Mouse (Mus musculus) inflammation-experienced regulatory T-cells, adult 6 months (primary cell): ENCODE results near the gene Nip7. TPM values are rescaled to one million over a fixed set of nuclear protein-coding genes. Genes with fewer than 3 reads are reported as not detected.
"Not testable (repeated sequence)": the region's sequence is repeated elsewhere in the genome, so short reads cannot be mapped to it uniquely, and the experiment has no call there.

Experiments
- ATAC-seq: one replicate; pipeline ENCODE4 v1.8.0; 2017
- polyA plus RNA-seq, 3 experiments: library from polyadenylated mRNA; unstranded; fragments of 100-300 nt; shearing (Covaris generic); gene quantifications; one replicate each; pipeline ENCODE4 v1.2.1; 2017

The Nip7 gene
- polyA plus RNA-seq: 10 to 100 TPM; 61.0 to 87.4 (median 78.2) TPM

DNA sequence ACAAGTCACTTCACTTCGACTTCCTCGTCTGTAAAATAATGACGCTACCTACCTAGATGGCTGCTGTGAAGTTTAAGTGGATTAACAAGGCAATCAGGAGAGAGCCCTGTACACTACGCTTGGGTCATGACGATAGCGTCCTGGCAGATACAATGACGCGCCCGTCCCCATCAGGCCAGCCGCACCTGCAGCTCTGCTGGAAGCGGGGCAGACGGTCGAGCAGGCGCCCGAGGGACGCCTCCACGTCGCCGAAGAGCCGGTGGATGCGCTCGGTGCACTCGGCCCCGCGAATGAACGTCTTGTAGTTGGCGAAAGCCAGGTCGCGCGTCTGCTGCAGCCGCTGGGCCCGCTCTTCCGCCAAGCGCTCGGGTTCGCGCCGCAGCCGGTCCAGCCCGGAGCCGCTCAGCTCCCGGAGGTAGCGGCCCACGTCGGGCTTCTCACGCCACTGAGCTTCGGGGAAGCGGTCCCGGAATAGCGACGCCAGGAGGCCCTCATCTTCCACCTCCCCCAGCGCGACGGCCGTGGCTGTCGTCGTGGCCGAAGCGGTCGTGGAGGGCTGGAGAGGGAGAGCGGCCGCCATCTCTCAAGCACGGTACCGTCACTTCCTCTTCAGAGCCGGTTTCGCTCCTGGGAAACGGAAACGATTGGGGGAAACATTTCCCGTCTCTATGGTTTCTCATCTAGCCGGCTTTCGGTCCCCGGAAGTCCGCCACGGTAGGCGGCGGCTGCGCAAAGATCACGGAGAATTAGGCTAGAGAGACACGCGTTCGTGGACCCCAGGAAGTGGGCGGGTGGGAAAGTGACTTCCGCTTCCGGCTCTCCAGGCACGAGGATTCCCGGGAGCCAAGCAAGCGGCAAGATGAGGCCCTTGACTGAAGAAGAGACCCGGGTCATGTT, at the start of gene Nip7, which contains the start of gene Cog8:
Gene Nip7, plus strand, starts transcription at position 802 of the 897 bp plus-strand sequence.
Gene Cog8, minus strand, starts transcription at position 614 of the 897 bp plus-strand sequence.
- ATAC-seq: peak; percentile 98

GRCm38 (mm10) chr8:107007795-107008194, 48.9 kb upstream of the Nip7 start:
- no peak for ATAC-seq

DNA sequence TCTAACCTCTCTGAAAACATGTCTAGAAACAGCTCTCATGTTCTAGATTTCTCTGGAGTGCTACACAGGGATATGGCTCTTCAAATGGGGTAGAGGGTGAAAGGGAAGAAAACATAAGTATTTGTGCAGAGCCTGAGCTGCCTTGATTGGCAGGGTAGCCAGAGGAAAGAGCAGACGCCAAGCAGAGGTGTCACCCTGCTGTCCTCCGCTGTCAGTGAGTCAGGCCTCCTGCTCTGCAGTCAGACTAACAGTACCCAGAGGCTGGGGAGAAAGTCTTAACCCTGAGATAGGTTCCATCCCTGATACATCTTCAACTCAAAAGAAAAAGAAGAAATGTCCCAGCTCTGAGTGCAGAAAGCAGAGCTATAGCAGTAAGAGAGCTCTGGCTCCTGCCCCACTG, 44.0 kb upstream of the Nip7 start:
- ATAC-seq: no peak

DNA sequence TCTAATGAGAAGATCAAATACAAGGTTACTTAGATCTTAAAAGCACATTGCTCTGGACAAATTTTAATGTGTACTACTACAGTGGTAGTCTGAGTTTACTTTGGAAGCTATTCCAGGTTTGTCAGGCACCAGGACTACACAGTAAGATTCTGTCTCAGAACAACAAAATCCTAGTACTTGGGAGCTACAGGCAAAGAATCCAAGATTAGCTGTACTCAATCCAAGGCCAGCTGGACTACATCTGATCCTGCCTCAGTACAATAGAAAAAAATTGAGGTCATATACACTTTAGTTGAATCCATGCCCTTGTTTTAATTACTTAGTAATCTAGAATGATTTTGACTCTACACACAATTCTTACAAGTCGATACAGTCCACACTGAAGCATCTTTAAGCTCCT, 41.8 kb upstream of the Nip7 start:
- ATAC-seq: no peak

DNA sequence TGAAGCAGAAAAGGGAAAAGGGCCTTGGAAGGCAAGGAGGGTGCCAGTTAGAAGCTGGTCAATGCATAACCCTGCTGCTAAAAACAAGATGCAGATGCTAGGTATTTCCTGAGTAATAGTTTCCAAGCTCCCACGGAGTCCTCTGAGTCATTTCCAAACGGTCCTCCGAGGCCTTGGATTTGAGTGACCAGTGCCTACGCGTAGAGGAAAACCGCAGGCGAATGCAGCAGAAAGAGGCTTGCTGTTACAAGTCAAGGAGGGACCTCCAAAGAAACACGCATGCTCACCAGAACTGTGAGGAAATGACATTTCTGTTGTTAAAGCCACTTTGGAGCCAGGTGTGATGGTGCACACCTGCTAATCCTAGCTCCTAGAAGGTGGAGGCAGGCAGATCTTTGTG, 33.2 kb upstream of the Nip7 start:
- no peak for ATAC-seq

DNA sequence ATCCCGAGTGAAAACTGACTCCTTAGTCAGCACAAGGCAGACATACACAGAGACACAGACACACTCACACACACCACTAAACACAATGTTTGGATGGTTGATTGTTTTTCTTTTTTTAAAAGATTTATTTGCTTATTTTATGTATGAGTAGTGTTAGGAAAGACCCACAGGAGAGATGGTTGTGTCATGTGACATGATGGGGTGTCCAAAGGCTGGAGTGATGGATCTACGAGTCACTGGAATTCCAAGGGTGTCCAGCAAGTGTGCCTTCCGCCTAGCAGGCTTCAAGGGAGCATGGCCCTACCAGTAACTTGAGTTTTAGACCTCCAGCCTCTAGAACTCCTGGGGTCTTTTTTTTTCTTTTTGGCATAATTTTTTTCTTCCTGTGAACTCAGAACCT, 27.4 kb upstream of the Nip7 start:
- no peak for ATAC-seq

- no peak for ATAC-seq
Observed at GRCm38 (mm10) chr8:107030058-107030457, 26.6 kb upstream of the Nip7 start.

DNA sequence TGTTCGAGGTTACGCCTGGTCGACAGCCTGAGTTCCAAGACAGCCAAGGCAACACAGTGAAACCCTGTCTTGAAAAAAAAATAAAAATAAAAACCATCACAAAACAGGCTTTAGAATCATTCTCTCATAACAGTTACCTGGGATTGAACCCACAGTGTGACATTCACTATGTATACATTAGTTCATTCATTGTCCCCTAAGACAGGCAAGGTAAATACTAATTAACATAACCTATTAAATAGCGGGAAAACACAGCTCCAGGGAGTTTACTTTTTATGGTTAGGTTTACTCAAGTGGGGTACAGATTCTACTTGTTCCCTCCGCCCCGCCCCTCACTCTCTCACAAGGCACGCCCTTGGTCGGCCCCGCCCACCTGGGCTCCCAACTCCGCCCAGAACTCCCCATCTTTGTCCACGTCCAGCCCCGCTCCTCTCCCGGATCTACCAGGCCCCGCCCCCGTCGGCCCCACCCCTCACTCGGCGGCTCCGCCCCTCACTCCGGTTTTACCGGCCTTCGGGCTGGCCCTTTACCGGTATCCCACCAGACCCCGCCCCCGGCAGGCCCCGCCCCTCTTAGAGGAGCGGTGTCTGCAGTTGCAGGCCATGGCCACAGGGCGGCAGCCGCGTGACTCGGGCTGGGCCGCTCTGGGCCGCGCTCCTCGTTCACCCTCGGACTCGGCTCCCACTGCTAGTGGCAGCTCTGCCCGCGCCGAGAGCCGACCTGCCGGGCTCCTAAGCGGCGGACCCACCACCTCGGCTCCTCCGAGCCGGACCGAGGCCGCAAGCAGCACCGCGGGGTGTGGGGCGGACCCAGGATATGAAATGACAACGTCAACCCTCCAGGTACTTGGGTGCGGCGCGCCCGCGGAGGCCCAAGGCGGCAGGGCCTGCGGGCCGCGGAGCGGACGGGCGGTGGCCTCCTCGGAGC, 25.8 kb upstream of the Nip7 start, which contains the start of gene Vps4a:
Gene Vps4a, plus strand, starts transcription at position 573 of the 927 bp plus-strand sequence.
- ATAC-seq: peak; percentile 88

DNA sequence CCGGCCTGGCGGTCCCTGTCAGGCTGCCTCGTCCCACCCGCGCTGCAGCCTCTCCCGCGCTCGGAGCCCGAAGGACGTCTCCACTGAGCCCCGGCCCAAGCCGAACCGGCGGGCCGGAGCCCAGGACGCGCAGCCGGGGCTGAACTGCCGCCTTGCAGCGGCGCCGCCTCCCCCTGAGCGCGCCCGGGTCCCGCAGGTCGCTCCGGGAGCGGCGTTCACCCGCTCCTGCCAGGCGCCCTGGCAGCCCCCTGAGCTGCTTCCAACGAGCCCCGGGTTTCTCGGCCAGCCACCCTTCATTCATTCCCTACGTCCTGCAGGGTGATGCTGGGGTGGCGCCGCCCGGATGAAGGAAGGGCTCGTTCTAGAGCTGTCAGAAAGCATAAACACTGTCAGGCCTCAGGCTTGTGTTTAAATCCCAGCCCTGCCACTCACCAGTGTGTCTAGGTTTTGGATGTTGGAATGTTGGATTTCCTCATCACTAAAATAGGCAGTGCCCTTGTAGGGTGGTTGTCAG, 25.0 kb upstream of the Nip7 start:
- ATAC-seq: peak; percentile 46

- ATAC-seq: not testable (repeated sequence)
Observed at GRCm38 (mm10) chr8:107033609-107034008, 23.1 kb upstream of the Nip7 start.

DNA sequence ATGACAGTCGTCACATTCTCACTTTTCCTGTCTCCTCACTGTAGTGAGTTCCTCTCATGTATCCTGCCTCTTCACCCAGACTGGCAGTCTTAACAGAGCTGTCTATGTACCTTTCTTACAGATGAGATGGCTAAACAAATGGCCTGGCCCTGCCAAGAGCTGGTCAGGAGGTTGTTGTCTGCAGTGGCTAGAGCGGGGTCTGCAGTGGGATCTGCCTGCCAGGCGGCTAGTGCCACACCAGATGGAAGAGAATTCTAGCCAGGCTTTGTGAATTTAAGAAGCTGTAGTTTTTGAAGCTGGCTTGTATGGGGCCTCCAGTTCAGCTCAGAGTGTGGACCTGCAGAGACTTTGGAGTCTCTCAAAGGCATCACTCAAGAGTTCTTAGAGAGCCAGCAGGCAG, 21.0 kb upstream of the Nip7 start:
- no peak for ATAC-seq

DNA sequence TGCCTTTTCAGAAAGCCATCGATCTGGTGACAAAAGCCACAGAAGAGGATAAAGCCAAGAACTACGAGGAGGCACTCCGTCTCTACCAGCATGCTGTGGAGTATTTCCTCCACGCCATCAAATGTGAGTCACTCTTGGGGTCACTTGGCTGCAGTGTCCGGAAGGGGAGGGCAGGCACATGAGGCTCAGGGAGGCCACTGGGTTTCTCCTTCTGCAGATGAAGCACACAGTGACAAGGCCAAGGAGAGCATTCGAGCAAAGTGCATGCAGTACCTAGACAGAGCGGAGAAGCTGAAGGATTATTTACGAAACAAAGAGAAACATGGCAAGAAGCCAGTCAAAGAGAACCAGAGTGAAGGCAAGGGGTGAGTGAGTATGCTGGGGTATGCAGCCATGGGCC, 20.1 kb upstream of the Nip7 start:
- ATAC-seq: no peak

GRCm38 (mm10) chr8:107040632-107041031, 16.0 kb upstream of the Nip7 start:
- ATAC-seq: no peak

DNA sequence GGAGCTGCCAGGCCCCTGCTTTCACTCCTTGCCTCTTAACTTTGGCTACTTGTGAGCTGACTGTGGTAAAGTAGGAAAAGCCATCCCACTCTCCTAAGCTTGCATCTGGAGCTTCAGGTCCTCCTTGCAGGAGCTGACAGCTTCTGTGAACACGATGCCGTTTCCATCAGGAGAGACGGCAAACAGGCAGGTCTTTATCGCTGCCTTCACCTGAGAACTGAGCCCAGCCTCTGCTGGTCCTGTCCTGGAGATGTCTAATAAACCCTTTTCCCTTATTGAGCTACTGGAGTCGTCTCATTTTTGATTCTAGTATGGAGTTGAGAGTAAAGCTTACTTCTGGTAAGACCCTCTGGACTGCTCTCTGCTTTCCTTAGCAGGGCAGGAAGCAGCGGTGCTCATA, 11.2 kb upstream of the Nip7 start:
- no peak for ATAC-seq

DNA sequence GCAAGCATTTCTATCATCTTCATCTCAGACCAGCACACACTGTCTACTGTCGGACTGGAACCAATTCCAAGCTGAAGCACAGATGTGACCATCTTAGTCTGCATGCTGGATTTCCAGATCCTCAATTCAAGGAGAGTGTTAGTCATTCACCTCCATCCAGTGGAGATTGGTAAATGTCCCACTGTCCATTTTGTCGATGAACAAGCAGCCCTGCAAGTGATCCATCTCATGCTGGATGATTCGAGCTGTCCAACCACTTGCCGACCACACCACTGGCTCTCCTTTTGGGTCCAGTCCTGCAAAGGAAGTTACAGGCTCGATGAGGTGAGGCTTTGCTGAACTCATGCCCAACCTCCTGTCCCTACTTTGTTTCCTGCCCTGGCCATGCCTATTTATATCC, 9.7 kb upstream of the Nip7 start:
- ATAC-seq: no peak

- ATAC-seq: peak; percentile 71
Observed at GRCm38 (mm10) chr8:107048061-107048941, 8.4 kb upstream of the Nip7 start, which contains the start of gene Pdf. Gene Pdf, minus strand, starts transcription at chr8:107048614.

DNA sequence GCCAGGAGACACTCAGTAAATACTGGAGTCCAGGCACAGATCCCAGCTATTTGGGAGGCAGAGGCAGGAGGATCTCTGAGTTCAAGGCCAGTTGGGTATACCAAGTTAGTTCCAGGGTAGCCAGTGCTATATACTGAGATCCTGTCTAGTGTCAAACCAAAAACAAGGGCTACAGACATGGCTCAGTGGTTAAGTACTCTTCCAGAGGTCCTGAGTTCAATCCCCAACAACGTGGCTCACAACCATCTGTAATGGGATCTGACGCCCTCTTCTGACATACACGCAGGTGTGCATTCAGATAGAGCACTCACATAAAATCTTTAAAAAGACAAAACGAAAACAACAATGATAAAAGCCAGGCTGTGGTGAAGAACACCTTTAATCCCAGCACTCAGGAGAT, 7.2 kb upstream of the Nip7 start:
- no peak for ATAC-seq

DNA sequence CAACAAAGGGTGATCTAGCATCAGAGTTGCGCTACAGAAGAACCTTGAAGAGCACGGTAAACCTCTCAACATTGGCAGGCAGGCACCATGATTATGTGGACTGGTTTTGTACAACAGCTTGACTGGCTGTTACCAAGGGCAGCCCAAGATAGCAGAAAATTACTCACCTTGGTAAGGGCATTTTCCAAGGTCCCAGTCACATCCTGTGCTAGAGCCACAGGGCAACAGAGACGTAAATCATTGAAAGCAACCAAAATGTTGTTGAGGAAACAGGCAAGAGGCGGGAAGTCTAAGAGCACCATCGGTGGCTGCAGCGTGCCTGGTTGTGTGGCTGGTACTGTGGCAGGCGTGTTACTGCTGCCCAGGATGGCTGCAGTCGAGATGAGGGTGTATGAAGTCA, 4.6 kb upstream of the Nip7 start:
- no peak for ATAC-seq

GRCm38 (mm10) chr8:107056973-107057369, 294 bp downstream of the Nip7 start:
- ATAC-seq: no peak

GRCm38 (mm10) chr8:107062613-107063012, 5.9 kb downstream of the Nip7 start:
- ATAC-seq: no peak
